Mouse (Mus musculus) kidney, postnatal 4 days (tissue): ENCODE results near the gene Lgr4.
"Not testable (repeated sequence)": the region's sequence is repeated elsewhere in the genome, so short reads cannot be mapped to it uniquely, and the experiment has no call there.

Experiments
- DNase-seq, 2 experiments: peaks; one replicate each; pipeline ENCODE4 v3.0.0; 2021; ENCODE audit warnings: mixed read lengths in 2 of 2

Gene Lgr4

DNA sequence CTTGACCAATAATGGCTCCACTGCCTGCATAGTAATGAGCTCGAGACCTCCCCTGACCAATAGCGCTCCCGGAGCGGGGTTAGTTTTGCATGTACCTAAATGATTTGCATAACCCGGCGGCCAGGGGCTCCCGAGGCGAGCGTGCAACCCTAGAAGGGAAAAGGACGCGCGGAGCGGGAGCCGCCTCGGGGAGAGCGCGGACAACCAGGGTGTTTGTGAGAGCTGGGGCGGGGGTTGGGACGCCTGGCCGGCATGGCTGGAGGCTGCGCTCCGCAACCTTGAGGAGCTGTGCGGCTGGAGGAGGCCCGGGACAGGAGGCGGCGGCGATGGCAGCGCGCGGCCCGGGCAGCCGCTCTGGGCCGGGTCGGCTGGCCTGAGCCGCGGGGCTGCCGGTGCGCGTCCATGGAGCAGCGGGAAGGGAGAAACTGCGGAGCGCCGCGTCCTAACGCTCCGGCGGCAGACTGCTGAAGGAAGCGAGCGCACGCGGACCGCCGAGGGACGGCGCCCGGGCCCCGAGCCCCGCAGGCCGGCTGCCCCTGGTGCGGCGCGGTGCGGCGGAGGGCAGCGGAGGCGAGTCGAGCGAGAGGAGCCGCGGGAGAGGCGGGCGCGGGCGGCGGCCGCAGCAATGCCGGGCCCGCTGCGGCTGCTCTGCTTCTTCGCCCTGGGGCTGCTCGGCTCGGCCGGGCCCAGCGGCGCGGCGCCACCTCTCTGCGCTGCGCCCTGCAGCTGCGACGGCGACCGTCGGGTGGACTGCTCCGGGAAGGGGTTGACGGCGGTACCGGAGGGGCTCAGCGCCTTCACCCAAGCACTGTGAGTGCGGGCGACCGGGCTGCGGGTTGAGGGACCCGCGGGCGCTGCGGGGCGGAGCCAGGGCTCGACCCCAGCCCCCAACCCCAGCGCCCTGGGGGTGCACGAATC is at the start of gene Lgr4:
TSS of gene Lgr4 (plus strand) at position 152 of the 918 bp plus-strand sequence.
- peak; percentile 95 to 97 for DNase-seq

DNA sequence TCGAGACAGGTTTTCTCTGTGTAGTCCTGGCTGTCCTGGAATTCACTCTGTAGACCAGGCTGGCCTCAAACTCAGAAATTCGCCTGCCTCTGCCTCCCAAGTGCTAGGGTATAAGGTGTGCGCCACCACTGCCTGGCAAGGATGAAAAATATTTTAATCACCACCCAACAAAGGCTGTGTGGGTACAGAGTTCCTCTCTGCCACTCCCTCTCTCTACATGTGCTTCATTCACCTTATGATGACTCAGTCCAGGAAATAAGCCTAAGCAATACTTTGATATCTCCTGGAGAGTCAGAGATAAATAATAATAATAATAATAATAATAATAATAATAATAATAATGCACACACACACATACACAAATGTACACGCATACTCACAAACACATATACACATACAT is 38.0 kb upstream of the Lgr4 start:
- DNase-seq, result not testable (repeated sequence)

DNA sequence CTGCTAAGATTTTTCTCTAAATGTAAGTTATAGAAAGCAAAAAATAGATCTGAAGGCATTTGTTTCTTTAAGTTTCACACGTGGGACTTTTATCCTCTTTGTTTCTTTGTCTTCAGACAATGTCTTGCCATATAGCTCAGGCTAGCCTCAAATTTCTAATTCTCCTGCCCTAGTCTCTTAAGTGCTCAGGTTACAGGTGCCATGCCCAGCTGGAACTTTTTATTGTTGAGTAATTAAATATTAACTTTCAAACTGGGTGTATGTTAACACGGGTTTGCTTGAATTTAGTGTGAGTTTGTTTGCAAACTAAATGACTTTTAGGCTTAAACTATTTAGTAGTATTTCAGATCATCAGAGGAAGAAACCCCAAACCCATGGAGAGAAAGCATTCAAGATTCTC is 36.3 kb upstream of the Lgr4 start:
- no peak for DNase-seq

DNA sequence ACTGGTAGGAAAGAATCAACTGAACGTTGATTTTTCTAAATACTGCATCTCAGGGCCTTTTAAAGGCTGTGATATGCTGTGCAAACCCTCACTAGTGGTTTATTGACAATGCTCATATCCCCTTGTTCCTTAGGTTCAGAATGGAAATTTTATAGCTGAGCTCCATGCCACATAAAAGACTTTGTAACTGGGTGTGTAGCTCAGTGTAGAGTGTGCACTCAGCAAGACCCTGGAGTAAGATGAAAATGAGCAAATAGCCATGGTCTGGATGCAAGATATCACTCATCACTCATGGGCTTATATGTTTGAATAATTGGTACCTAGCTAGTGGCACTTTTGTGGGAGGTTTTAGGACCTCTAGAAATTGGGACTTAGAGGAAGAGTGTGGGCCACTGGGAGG is 35.8 kb upstream of the Lgr4 start:
- no peak for DNase-seq

DNA sequence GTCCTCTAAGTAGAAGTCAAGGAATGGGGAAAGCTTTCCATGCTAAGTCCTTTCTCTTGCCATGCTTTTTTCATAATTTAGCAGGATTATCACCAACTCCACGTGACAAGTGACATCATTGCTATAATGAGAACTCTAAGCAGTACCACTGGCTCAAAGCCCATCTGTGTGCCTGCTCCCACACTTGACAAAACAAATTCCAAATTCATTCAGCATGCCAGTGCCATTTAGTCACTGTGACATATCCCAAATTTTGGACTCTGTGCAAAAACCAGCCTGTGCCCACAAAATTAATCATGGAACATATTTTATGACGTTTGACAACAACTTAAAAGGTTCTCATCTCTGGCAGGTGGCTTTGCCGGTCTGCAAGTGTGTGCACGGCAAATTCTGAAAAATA is 33.3 kb upstream of the Lgr4 start:
- DNase-seq, result no peak

DNA sequence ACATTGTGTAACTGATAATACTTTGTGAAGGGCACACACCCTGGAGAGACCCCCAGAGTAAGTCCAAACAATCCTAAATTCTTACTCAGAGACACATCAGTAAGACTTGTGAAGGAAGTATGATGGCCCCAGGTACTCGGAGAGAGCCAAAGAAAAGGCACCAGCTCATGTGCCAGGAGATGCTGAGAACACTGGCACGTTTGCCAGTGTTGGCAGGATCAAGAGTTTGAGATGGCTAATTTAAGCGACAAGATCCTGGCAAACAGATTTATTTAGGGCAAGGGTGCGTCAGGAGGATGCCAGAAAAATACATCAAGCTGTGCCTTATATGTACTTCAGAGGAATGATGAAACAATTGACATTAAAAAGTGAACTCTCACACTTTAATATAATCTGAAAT is 32.9 kb upstream of the Lgr4 start:
- DNase-seq, result no peak

DNA sequence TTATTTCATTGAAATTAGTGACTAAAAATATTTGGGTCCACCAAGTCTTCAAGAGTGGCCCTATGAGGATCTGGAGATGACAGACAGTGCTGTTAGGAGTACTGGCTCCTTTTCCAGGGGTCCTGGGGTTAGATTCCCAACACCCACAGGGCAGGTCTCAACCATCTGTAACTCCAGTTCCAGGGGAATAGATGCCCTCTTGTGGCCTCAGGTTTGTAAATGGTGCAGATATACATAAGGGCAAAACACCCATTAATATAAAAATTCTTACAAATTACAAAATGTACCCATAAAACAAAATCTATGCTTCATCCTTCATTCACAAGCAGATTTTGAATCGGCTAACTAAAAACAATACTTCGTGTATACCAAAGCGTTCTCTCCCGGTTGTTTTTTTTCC is 27.4 kb upstream of the Lgr4 start:
- no peak for DNase-seq

DNA sequence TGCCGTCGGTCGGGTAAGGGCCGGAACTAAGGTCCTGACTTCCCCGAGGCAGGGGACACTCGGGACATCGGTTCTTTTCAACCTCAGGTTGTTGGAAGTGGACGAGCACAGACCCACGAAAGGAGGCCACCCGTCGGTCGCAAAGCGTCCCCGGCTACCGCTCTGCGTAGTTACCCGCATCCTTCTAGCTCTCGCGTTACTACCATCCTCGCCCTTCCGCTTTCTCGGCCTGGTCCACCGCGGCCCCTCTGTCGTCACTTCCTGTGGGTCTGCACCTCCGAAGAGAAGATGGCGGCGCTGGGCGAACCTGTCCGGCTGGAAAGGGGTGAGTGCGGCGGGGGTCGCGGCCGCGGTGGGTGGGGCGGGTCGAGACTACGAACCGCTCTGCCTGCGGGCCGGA is 26.9 kb upstream of the Lgr4 start, which contains the start of gene Lin7c:
TSS of gene Lin7c (plus strand) at position 257 of the 400 bp plus-strand sequence.
- peak; percentile 95 to 97 for DNase-seq

DNA sequence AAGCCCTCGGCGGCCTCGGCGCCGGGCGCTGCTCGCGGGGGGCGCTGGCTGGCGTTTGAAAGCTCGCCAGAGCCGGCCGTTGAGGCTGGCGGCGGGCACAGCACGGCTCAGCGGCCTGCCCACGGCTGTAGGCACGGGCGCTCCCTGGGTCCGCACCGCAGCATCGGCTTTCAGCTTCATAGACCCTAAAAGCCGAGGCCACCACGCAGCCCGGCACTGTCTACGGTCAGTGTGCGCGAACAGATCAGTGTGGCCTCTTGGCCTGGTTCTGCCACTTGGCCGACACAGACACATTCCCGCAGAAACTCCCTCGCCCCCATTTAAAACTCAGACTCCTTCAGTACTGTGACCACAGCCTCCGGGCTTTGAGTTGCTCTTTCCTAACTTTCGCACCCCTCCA is 26.4 kb upstream of the Lgr4 start:
- no peak for DNase-seq

DNA sequence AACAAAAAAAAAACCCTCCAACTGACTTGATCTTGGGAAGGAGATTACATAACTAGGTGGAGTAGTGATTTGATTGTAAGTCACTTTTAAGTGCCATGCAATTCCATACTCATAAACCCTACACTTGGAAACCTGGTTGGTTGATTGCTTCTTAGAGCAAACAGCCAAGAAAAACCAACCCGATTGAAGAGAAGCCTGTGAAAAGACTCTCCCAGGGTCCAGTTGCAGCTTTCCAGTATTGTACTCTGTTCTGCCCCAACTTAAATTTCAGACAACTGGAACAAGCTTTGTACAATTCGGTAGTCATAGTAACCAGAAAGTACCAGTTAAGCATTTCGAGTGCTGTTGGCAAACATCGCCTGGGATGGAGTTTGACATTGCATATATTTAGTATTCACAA is 26.0 kb upstream of the Lgr4 start:
- no peak for DNase-seq

DNA sequence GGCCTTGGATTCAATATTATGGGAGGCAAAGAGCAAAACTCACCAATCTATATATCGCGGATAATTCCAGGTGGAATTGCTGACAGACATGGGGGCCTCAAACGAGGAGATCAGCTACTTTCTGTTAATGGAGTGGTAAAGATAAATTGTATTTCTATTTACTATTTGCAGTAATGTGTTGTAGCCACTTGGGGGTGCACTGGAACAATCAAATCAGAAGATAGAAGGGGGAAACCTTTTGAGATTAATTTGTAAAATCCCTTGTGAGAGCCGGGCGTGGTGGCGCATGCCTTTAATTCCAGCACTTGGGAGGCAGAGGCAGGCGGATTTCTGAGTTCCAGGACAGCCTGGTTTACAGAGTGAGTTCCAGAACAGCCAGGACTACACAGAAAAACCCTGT is 21.1 kb upstream of the Lgr4 start:
- DNase-seq, result no peak

DNA sequence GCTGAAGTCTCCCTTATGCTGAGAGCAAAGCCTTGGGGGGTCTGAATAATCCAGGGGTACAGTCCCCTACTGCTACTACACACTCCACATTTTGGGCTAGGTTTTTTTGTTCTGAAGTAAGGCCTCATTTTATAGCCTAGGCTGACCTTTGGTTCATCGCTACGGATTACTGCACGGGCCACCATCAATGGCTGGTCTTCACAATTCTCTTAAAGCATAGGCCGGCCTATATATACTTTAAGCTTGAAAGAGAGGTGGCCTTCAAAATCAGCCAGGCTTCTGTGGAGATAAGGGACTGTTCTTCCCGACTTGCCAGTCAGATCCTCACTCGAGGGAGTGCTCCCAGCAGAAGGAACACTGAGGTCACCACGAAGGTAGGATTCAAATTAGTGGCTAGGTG is 14.6 kb upstream of the Lgr4 start:
- DNase-seq, result no peak

DNA sequence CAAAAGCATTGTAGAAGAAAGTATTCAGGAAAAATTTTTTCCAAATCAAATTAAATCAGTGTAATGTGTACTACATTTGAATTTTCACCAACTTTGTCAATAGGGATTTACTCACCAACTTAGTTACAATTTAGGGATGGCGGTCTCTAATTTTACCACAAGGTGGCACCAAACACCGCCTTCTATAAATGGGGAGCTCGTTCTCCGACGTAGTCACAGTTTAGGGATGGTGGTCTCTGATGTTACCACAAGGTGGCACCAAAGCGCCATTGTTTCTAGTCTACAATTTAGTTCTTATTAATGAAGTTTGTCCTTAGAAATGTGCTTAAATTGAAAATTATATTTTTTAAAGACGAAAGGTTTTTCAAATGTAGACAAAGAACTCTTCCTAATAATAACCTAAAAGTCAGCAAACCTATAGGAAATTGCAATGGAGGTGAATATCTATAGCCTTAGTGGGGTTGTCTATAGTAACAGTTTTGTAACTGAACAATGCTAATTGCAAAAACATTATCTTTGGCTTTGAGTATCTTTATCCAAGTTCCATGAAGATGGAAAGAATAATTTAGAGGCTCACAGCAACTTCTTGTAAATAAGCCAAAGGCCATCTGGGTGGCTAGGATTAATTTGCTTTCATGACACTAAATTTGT is 13.2 kb upstream of the Lgr4 start:
- peak; percentile 91 to 92 for DNase-seq

DNA sequence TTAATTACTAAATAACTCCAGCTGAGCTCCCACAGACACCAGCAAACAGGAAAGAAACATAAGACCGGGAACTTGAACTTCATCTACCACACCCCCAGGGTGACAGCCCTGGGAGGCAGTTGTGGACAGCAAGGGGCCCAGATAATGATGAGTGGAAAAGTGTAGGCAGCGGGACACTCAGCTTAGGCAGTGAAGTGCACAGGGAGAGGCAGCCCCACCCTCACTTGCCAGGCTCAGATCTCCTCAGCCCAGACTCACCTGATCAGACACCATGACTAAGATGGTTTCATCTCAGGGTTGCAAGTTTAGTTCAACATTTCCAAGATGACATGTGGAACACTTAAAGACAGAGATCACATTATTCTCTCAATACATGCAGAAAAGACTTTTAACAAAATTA is 8.3 kb upstream of the Lgr4 start:
- DNase-seq, result no peak

DNA sequence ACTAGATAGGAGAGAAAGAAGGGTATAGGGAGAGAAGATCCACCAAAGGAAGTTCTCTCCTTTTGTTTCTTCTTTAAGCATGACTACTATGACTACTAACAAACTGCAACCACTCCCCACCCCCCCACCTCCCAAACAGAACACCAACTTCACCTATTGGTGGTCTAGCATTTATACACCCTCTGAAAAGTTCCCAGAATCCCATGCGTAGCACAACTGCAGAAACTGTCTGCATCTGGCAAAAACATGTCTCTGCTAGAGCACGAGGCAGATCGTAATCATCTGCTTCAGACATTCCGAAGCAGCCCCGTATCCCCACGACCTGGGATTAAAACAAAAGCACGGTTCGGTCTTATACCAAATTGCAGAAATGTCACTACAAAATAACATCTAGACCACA is 5.2 kb upstream of the Lgr4 start:
- no peak for DNase-seq

DNA sequence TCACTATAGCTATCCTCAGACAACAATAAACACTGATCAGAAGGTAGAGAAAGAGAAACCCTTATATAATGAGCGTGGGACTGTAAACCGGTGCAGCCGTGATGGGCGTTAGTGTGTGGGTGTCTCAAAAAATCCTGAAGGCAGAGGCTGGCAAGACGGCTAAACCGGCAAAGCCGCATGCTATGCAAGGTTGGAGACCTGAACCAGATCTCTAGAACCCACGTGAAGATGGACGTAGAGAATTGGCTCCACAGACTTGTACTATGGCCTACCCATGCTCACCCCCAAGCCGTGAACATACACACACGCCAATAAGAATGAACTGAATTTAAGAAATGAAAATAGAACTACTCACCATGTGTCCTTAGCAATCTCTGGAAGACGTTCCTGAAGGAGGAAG is 4.7 kb upstream of the Lgr4 start:
- no peak for DNase-seq

DNA sequence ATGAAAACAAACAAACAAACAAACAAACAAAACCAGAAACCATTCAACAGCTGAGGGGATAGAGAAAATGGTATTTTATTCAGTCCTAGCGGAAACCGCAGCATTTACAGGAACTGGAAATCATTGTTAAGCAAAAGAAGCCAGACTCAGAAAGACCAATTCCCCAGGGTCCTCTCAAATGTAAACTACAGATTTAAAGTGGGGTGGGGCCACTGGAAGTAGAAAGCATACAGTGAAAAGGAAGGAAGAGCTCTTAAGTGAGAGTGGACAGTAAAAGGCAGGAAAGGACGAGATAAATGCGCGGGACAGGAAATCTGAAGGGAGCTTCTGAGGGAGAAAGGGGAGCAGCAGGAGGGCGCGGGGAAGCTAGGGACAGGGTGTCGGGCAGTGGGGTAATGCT is 4.2 kb upstream of the Lgr4 start:
- no peak for DNase-seq

DNA sequence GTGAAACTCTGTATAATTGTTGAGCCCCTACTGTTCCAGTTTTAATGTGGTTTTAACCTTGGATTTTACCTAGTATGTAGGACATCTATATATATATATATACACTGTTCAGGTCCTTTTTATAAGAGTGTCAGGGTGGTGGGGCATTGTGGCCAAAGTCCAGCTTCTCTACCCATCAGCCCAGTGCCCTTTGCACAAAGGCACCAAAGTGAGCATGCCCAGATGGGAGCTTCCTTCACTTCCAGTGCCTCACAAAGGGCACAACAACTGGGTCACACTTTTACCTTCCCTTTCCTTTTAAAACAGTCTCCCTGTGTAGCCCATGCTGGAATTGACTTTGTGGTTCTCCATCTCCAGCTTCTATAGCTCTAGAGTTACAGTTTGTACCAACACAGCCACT is 2.8 kb upstream of the Lgr4 start:
- DNase-seq, result no peak

DNA sequence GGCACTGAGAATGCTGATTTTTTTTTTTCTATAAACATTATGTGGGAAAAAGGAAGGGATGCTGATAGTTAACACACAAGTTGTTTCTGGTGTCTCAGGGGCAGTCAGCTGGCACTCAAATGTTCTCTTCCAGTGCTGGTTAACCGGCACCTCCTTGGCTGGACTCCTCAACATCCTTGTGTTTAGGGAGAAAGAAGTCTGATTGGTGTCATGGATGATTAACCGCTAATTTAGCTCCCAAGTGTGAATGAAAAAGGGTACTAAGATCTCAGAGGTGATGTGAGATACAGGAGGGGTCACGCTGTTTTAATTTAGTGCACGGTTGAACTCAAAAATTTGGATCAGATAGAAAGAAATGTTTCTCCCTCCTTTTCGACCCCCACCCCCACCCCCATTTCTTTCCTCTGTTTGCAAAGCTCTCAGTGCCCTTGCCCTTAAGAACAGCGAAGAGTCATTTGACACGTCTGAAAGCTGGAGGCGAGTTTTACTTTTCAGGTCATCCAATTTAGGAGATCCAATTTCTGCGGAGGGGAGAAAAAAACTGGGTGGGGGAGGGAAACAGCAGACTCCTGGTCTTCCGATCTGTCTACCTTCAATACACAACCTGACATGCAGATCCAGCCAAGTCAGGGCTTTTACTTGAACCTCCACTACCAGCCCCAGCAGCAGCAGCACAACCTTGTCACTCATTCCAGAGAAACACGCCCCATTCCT is 508 bp upstream of the Lgr4 start:
- no peak for DNase-seq

DNA sequence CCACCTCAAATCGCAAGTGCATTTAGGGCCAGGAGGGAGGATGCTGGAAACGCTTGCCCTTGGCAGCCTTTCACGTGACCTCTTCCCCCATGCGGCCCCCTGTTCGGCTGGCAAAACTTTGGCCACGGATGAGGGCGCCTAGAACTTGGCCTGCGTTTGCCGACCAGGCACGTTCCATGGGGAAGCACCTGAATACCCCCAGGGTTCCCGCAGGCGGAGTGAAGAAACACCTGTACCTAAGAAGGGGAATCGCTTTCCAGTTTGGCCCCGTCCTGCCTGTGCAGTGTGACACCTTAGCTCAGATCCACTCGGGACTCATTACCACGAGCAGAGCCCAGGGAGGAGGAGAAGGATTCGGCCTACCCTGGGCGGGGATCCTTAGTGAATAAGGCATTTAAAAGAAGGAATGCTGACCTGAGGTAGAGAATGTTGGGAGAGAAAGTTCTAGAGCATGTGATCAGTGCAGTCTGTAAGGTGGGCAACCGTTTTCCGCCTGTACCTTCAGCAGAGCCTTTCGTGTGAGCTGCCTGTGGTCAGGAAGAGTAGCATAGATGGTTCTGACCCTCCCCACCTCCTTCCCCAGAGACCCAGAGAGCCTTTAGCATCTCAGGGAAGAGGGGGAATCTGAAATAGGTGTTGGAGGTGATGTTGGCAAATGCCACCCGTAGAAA is 1.3 kb downstream of the Lgr4 start:
- DNase-seq, result peak; percentile 63 to 75

DNA sequence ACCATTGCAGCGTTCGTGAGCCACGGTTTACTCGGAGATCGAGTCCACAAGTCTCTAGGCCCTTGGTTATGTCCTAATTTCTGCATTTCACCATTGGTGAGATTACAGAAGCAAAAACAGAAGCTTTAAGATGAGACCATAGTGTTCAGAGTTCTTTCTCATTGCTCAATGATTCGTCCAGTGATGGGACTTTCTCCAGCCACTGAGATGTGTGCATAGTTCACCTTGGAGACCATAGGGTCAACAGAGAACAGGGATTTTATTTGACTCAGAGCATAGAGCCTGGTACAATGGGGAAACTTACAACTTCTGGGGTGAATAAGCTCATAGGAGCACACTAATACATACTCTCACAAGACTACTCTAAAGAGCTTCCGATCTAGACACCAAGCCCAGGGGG is 3.0 kb downstream of the Lgr4 start:
- DNase-seq, result no peak

DNA sequence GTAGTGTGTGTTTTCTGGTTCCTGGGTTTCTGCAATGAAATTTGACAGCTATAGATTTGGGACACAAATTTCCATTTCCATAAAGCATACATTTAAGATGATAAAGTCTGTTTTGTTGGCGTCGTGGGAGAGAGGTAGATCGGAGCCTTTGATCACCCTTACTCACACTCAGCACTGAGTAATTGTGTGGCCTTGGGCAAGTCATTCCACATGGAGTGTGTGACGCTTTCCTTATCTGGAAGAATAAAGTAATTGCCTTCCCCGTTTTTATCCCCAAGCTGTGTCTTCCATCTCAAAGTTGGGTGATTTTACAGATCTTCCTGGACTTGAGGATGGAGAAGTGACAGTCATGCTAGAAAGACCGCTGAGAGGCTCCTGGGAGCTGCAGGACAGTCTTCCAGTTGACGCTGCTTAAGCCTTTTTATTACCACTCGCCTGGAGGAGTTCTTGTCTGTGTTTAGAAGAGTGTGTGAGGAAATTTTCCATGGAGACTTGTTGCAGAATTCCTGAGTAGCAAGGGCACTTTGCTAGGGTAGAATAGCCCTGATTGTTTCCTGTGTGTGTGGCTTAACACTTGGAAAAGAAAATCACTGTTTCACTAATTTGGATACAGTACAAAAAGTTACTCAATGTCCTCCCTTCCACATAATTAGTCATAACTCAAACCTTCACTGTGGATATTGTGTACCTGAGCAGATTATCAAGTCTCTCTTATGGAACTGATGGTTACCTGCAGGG is 4.0 kb downstream of the Lgr4 start:
- no peak for DNase-seq
